Mouse (Mus musculus): ENCODE results near the gene Mcm2.

GRCm38 (mm10) chr6:88943666-88944065 is 45.1 kb upstream of the Mcm2 start:
- TF ChIP-seq POLR2A (IDR thresholded peaks at IDR 0.05; ENCODE audit: low read depth, low read length) (no peak), CTCF (conservative IDR thresholded peaks at IDR 0.05; ENCODE audit: insufficient read depth, insufficient read length, low read depth, low read length) (no peak)
